Mouse (Mus musculus): ENCODE results near the gene Thbs2.

GRCm38 (mm10) chr17:14724786-14725185 is 30.8 kb upstream of the Thbs2 start:
- TF ChIP-seq TAL1 (conservative IDR thresholded peaks at IDR 0.05; ENCODE audit: low read depth, low read length) (no peak), CTCF (IDR thresholded peaks at IDR 0.05; ENCODE audit: low read depth, low read length) (no peak)
